Mouse (Mus musculus) liver, embryonic 14.5 days (tissue): ENCODE data around the gene Tecta. TPM values are rescaled to one million over a fixed set of nuclear protein-coding genes. Genes with fewer than 3 reads are reported as not detected.

Experiments used
- ATAC-seq: fragments of 200-750 bp; cut with Nextera tagmentation; 2 replicates; pipeline ENCODE4 v1.8.0; 2017; ENCODE audit warnings: moderate number of reproducible peaks, mild to moderate bottlenecking, moderate library complexity; ENCODE audit not compliant: insufficient read depth
- DNase-seq, 3 experiments: peaks; one replicate each; pipeline ENCODE4 v3.0.0-alpha.2; 2012 to 2013; ENCODE audit warnings: low read depth in 3 of 3, low spot score in 3 of 3
- H3K27ac ChIP-seq: fragments of 300-500 bp; sonication (generic); 2 replicates; pipeline ENCODE4 v1.5.1; 2014; ENCODE audit warnings: moderate library complexity, mild to moderate bottlenecking, control low read depth, inconsistent platforms
- H3K27me3 ChIP-seq: fragments of 300-500 bp; sonication (generic); 2 replicates; pipeline ENCODE4 v1.6.1; 2014; ENCODE audit warnings: mild to moderate bottlenecking, low read length, moderate library complexity; ENCODE audit not compliant: control insufficient read depth, insufficient read depth
- H3K36me3 ChIP-seq: fragments of 300-500 bp; sonication (generic); replicated peaks from 2 replicates; pipeline ENCODE4 v1.6.1; 2014; ENCODE audit warnings: low read depth; ENCODE audit not compliant: control insufficient read depth, insufficient read depth
- H3K4me1 ChIP-seq, 2 experiments: fragments of 200-500 bp in 1 of 2; fragments of 300-500 bp in 1 of 2; sonication (generic) in 1 of 2; replicated peaks; 2 replicates each; pipeline ENCODE4 v1.6.1; 2012 to 2014; ENCODE audit warnings: antibody characterized with exemption in 1 of 2, inconsistent platforms in 1 of 2, low read length in 1 of 2; ENCODE audit not compliant: control insufficient read depth in 2 of 2, insufficient read depth in 2 of 2
- H3K4me2 ChIP-seq: fragments of 300-500 bp; sonication (generic); 2 replicates; pipeline ENCODE4 v1.6.1; 2014; ENCODE audit warnings: low read depth, mild to moderate bottlenecking, control low read depth, moderate library complexity
- H3K4me3 ChIP-seq, 2 experiments: fragments of 200-500 bp in 1 of 2; fragments of 300-500 bp in 1 of 2; sonication (generic) in 1 of 2; 2 replicates each; pipeline ENCODE4 v1.5.1; 2012 to 2014; ENCODE audit warnings: low read depth in 2 of 2, low read length in 2 of 2, mild to moderate bottlenecking in 2 of 2, control low read depth in 1 of 2, inconsistent platforms in 1 of 2, moderate library complexity in 1 of 2; ENCODE audit not compliant: insufficient read depth in 1 of 2
- H3K9ac ChIP-seq: fragments of 300-500 bp; sonication (generic); replicated peaks from 2 replicates; pipeline ENCODE4 v1.6.1; 2014; ENCODE audit warnings: mild to moderate bottlenecking, control low read depth, moderate library complexity
- H3K9me3 ChIP-seq: fragments of 300-500 bp; sonication (generic); 2 replicates; pipeline ENCODE4 v1.6.1; 2016; ENCODE audit warnings: low read length, mixed read lengths; ENCODE audit not compliant: control insufficient read depth
- CTCF ChIP-seq: IDR thresholded peaks from 2 replicates; pipeline ENCODE4 v1.5.1; 2016; ENCODE audit warnings: antibody characterized with exemption, low read depth, control low read depth
- EP300 ChIP-seq: IDR thresholded peaks from 2 replicates; pipeline ENCODE4 v1.6.1; 2016; ENCODE audit warnings: antibody characterized with exemption, low read depth
- WGBS: fragments of 180-500 bp; shearing (Covaris S2); extraction: QIAGEN DNeasy Blood & Tissue Kit; methylation state at CpG from one replicate; pipeline ENCODE4 v1.1.7; 2014; ENCODE audit not compliant: insufficient replicate concordance; 5-methylcytosine and 5-hydroxymethylcytosine counted together
- polyA plus RNA-seq, 2 experiments: library from polyadenylated mRNA; depleted of rRNA in 1 of 2; stranded (reverse) in 1 of 2; unstranded in 1 of 2; fragments of >200 nt; fragmentation: Nextera tagmentation in 1 of 2; extraction: Ambion mirVana in 1 of 2; gene quantifications; 2 replicates each; pipeline versions ENCODE4 v1.2.1 to v1.2.3; 2012 to 2014

Tecta gene
- polyA plus RNA-seq, 2 experiments = 0.05 to 0.28 TPM

DNA sequence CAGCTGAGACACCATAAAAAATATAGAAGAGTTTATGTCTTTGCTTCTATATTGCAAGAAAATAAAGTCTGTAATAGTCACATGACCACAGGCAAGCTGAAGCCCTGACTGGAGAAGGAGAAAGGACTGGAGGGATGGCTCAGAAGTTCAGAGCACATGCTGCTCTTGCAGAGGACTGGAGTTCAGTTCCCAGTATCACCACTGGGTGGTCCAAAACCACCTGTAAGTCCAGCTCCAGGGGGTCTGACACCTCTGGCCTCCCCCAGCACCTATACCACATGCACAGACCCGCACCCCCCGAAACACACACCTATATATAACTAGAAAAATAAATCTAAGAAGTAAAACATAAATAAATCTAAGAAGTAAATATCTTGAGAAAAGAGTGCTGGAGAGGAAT is 32.4 kb upstream of the Tecta start:
- Histone ChIP-seq H3K4me2 (no peak overlapping the region), H3K27me3 (no peaks in the 10 kb centered on the region), H3K4me3 (no peak overlapping the region), H3K9me3 (no peaks in the 10 kb centered on the region), H3K4me1 (peaks cover 7 to 18% of the 10 kb centered on the region in 2 experiments), H3K9ac (no peak overlapping the region), H3K27ac (no peak overlapping the region), H3K36me3 (peaks cover 42% of the 10 kb centered on the region)
- TF ChIP-seq CTCF = peak; percentile 39; the same call in 1 of the 2 replicates
- TF ChIP-seq EP300 = no peak
- DNase-seq (no peak), ATAC-seq (no peak)
- 70% methylated on average over 2 of the region's 2 CpGs for WGBS

DNA sequence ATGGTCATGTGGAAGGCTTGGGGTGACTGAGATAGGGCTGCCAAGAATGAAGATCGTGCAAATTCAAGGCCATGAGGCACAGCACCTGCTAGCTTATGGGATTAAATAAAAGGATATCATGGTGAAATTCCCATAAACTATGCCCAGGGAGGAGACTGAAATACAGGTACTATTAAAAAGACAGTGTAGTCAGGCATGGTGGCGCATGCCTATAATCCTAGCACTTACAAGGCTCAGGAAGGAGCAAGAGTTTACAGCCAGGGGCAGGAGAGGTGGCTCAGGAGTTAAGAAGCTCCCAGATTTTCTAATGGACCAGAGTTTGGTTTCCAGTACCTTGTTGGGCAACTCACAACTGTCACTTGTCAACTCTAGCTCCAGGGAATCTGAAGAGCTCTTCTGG is 31.9 kb upstream of the Tecta start:
- Histone ChIP-seq H3K9me3 (no peaks in the 10 kb centered on the region), H3K4me1 (peaks cover 7 to 14% of the 10 kb centered on the region in 2 experiments), H3K36me3 (peaks cover 37% of the 10 kb centered on the region), H3K27ac (no peak overlapping the region), H3K27me3 (no peaks in the 10 kb centered on the region), H3K4me2 (no peak overlapping the region), H3K9ac (no peak overlapping the region), H3K4me3 (no peak overlapping the region)
- no peak for ATAC-seq
- TF ChIP-seq EP300 (no peak), CTCF (no peak)
- 68% methylated on average over 2 of the region's 2 CpGs for WGBS
- DNase-seq = no peak

DNA sequence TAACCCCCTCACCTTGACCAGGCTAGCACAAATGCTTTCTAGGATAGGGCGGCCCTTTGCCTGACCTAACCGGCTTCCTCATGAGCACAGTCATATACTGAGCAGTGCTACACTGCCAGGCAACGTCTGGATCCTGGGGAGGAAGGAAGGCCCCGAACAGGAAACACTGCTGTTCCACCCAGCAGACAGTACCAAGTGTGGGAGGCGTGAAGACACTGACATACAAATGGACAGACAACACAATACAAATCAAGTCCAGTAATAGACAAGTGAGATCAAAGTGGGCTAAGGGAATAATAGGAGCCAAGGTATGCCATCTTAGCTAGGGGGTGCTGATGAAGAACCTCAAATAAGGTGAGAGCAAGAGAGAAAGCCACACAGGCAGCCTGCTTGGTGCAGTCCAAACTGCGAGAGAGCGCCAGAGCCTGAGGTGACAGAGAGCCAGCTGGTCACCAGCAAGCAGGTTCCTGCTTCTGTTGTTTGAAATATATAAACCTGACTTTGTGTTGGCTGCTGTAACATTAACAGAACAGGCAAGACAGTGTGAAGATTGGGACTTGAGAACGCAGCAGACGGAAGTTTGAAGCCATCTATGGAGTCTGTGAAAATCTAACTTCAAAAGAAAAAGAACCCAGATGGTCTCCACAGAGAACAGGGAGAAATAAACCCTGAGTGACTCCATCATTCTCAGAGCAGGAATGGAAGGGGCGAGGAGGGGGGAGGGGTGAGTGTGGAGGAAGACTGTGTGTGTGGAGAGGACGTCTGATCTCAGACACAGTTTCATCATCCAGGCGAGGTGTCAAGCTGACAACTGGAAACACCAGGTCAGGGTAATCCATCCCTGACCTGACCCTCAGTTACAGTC is 28.6 kb upstream of the Tecta start:
- DNase-seq (no peak), ATAC-seq (0 out of 2 replicates have a peak, but pooled peaks have one; percentile 34)
- Histone ChIP-seq H3K27me3 (no peaks in the 10 kb centered on the region), H3K4me3 (no peak overlapping the region), H3K9me3 (no peaks in the 10 kb centered on the region), H3K27ac (no peak overlapping the region), H3K4me1 (peaks cover 0 to 8% of the 10 kb centered on the region in 2 experiments; a peak in 2 of 4 replicates), H3K4me2 (no peak overlapping the region), H3K9ac (no peak overlapping the region), H3K36me3 (peaks cover 32% of the 10 kb centered on the region)
- 42% methylated on average over 12 of the region's 12 CpGs for WGBS
- TF ChIP-seq EP300 = no peak
- TF ChIP-seq CTCF = no peak

- Histone ChIP-seq H3K9me3 (no peaks in the 10 kb centered on the region), H3K27ac (no peak overlapping the region), H3K27me3 (no peaks in the 10 kb centered on the region), H3K4me1 (peaks cover 0 to 8% of the 10 kb centered on the region in 2 experiments; a peak in 2 of 4 replicates), H3K4me2 (no peak overlapping the region), H3K9ac (no peak overlapping the region; the same call in 1 of the 2 replicates), H3K4me3 (no peak overlapping the region), H3K36me3 (peaks cover 27% of the 10 kb centered on the region)
- ATAC-seq (no peak), DNase-seq (no peak)
- WGBS = 68% methylated on average over 10 of the region's 10 CpGs
- TF ChIP-seq EP300 = no peak
- no peak for TF ChIP-seq CTCF
These were observed 27.1 kb upstream of the Tecta start for GRCm38 (mm10) chr9:42426661-42427358.

- H3K9me3 ChIP-seq = no peaks in the 10 kb centered on the region
- H3K9ac ChIP-seq = no peak overlapping the region
- no peak overlapping the region for H3K27ac ChIP-seq
- no peak overlapping the region for H3K4me3 ChIP-seq
- H3K36me3 ChIP-seq = peaks cover 9% of the 10 kb centered on the region
- peaks cover 0 to 8% of the 10 kb centered on the region in 2 experiments; a peak in 2 of 4 replicates for H3K4me1 ChIP-seq
- ATAC-seq (no peak), DNase-seq (no peak)
- TF ChIP-seq CTCF = no peak
- TF ChIP-seq EP300 = no peak
- no peaks in the 10 kb centered on the region for H3K27me3 ChIP-seq
- 44% methylated on average over 2 of the region's 2 CpGs for WGBS
- H3K4me2 ChIP-seq = no peak overlapping the region
These were observed 23.9 kb upstream of the Tecta start for GRCm38 (mm10) chr9:42423649-42424048.
